Mouse (Mus musculus) forebrain, embryonic 12.5 days (tissue): ENCODE results near the gene Slc39a11. TPM values are rescaled to one million over a fixed set of nuclear protein-coding genes. Genes with fewer than 3 reads are reported as not detected.
"Not testable (repeated sequence)": the region's sequence is repeated elsewhere in the genome, so short reads cannot be mapped to it uniquely, and the experiment has no call there.

ENCODE experiments used
- ATAC-seq: fragments of 200-750 bp; cut with Nextera tagmentation; 2 replicates; pipeline ENCODE4 v1.8.0; 2017; ENCODE audit warnings: moderate TSS enrichment; ENCODE audit not compliant: low FRiP score
- H3K27ac ChIP-seq: fragments of 300-500 bp; sonication (generic); 2 replicates; pipeline ENCODE4 v1.5.1; 2016; ENCODE audit warnings: mild to moderate bottlenecking
- H3K27me3 ChIP-seq: fragments of 300-500 bp; sonication (generic); 2 replicates; pipeline ENCODE4 v1.6.1; 2016; ENCODE audit warnings: mild to moderate bottlenecking
- H3K36me3 ChIP-seq: fragments of 300-500 bp; sonication (generic); replicated peaks from 2 replicates; pipeline ENCODE4 v1.6.1; 2016; ENCODE audit warnings: mild to moderate bottlenecking
- H3K4me1 ChIP-seq: fragments of 300-500 bp; sonication (generic); 2 replicates; pipeline ENCODE4 v1.6.1; 2016
- H3K4me2 ChIP-seq: fragments of 300-500 bp; sonication (generic); 2 replicates; pipeline ENCODE4 v1.6.1; 2016; ENCODE audit warnings: mild to moderate bottlenecking, moderate library complexity
- H3K4me3 ChIP-seq: fragments of 300-500 bp; sonication (generic); replicated peaks from 2 replicates; pipeline ENCODE4 v1.5.1; 2016; ENCODE audit warnings: mild to moderate bottlenecking
- H3K9ac ChIP-seq: fragments of 300-500 bp; sonication (generic); 2 replicates; pipeline ENCODE4 v1.6.1; 2016; ENCODE audit warnings: mild to moderate bottlenecking
- H3K9me3 ChIP-seq: fragments of 300-500 bp; sonication (generic); 2 replicates; pipeline ENCODE4 v1.6.1; 2016
- WGBS: fragments of 180-500 bp; shearing (Covaris S2); methylation state at CpG from one replicate; pipeline ENCODE4 v1.1.7; 2016; 5-methylcytosine and 5-hydroxymethylcytosine counted together
- polyA plus RNA-seq: library from polyadenylated mRNA; unstranded; fragments of >200 nt; fragmentation: Nextera tagmentation; extraction: Ambion mirVana; gene quantifications from 2 replicates; pipeline ENCODE4 v1.2.1, GENCODE M21; 2016

Slc39a11 gene
- polyA plus RNA-seq, 1 experiment from 2014 or later: 25.1 TPM

DNA sequence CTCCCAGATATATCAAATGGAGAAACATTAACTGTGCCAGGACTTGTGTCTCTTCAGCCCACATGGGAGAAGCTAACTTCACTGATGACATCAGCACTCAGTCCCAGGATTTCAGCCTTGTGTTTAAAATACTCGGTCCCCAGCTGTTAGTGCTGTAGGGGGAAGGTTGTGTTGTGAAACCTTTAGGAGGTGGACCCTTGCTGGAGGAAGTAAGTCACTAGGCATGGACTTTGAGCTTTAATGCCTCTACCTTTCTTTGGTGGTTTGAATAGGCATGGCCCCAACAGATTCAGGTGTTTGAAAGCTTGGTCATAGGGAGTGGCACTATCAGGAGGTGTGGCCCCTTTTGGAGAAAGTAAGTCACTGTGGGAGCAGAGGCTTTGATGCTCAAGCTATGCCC is 80.9 kb downstream of the Slc39a11 start:
- Histone ChIP-seq H3K27me3 (peaks cover 8% of the 10 kb centered on the region; the same call in 1 of the 2 replicates), H3K27ac (no peak overlapping the region), H3K4me3 (no peak overlapping the region), H3K4me1 (peaks cover 40% of the 10 kb centered on the region), H3K4me2 (no peak overlapping the region), H3K9ac (no peak overlapping the region), H3K36me3 (no peaks in the 10 kb centered on the region), H3K9me3 (no peaks in the 10 kb centered on the region)
- no peak for ATAC-seq
- WGBS: 97% methylated on average over 1 of the region's 1 CpGs

DNA sequence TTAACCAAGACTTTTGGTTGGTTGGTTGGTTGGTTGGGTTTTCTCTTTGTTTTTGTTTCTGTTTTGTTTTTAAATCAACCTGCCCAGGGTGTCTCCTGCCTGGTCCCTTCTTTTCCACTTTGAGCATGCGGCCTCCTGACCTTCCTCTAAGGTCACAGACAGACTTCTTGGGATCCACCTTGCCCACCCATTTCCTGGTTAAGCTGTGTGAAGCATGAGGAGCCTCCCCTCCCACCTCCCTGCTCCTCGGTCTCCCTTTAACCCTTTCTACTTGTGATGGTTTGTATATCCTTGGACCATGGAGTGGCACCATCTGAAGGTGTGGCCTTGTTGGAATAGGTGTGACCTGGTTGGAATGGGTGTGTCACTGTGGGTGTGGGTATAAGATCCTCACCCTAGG is 82.0 kb downstream of the Slc39a11 start:
- H3K36me3 ChIP-seq, H3K27me3 ChIP-seq, H3K4me2 ChIP-seq, H3K9ac ChIP-seq, H3K27ac ChIP-seq, H3K4me3 ChIP-seq, ATAC-seq, H3K9me3 ChIP-seq: not testable (repeated sequence)
- 96% methylated on average over 2 of the region's 2 CpGs for WGBS
- peaks cover 34% of the 10 kb centered on the region for H3K4me1 ChIP-seq

DNA sequence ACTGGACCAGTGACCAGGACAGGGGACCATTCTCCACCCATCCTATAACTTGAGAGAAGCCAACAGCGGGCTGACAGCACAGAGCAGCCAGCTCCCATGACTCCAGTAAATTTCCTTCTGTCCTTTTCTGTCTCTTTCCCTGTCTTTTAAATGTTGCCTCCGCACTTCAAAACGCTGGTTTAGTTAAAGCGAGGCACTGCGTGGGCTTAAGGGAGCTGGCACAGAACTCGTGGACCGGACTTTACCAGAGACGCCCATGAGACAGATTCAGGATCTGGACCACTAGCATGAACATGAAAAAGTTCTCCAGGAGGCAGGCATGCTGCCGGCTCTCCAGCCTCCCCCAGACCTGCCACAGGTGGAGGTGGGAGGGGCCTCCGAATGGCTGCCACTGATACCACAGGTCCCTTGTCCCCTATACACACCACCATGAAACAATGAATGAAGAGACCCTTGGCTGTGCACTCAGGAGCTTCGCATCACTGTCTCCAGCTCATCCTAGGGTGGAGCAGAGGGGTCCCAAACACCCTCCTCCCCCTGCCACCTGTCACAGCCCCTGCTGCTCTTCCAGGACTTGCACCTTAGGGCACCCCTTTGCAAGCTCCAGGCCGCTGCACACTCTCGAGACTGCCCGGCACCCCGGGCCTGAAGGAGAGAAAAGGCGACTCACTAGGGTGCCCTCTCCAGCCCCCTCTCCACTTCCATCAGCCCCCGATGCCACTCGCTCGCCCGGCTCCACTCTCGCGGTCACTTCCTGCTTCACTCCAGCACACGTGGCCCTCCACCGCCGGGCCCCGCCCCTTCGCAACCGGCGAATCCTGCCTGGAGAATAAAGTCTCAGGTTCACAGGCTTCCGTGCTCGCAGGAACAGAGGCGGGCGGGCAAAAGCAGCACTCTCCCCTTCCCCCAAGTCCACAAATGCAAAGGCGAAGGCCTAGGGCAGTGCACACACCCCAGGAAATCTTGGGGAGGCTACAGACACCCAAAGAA is 84.6 kb downstream of the Slc39a11 start:
- no peak overlapping the region for H3K27ac ChIP-seq
- no peaks in the 10 kb centered on the region for H3K36me3 ChIP-seq
- no peaks in the 10 kb centered on the region for H3K9me3 ChIP-seq
- H3K4me3 ChIP-seq: peak overlapping the region; percentile 63
- peak; percentile 92 for ATAC-seq
- peak overlapping the region; percentile 87 for H3K4me2 ChIP-seq
- peak overlapping the region; percentile 76 for H3K9ac ChIP-seq
- WGBS: 7% methylated on average over 34 of the region's 34 CpGs
- H3K4me1 ChIP-seq: peaks cover 24% of the 10 kb centered on the region
- peaks cover 8% of the 10 kb centered on the region; the same call in 1 of the 2 replicates for H3K27me3 ChIP-seq

DNA sequence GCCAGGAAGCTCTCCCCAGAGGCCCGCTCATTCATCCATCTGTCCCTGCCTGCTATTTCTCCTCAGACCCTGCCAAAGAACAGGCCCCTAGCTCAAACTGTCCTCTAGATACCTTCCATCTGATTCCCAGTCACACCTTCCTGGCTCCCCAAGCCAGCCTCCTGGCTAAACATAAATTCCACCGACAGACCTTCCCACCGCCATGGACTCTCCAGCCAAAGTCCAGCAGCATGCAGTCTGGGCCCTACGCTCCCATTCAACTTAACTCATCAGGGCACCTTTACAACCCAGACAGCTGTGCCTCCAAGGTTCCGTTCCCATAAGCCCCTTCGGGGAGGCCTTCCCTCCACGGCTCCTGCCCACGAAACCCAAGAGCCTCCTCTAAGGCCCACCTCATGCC is 87.6 kb downstream of the Slc39a11 start:
- WGBS: 92% methylated on average over 8 of the region's 8 CpGs
- H3K27ac ChIP-seq: no peak overlapping the region

DNA sequence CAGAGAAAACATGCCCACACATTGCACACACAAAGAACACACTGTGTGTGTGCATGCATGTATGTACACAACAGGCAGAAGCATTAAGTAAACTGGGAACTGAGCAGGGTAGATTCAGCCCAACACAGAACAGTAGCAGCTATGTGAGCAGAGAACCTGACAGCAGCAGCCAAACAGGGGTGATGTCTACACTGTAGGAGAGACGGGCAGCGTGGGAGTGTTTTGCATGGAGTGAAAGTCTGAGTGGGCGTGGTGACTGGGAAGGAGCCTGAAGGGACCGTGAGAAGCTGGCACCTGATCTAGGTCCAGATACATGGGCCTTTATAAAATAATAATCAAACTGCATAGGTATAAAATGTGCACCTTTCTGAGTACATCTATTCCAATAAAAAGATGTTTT is 89.7 kb downstream of the Slc39a11 start:
- H3K9ac ChIP-seq: no peak overlapping the region
- 0 out of 2 replicates have a peak, but pooled peaks cover 3% of the 10 kb centered on the region for H3K36me3 ChIP-seq
- WGBS: 84% methylated on average over 4 of the region's 4 CpGs
- ATAC-seq: no peak
- peaks cover 11% of the 10 kb centered on the region for H3K4me1 ChIP-seq
- H3K9me3 ChIP-seq: no peaks in the 10 kb centered on the region
- no peak overlapping the region for H3K4me2 ChIP-seq
- no peak overlapping the region for H3K27ac ChIP-seq
- H3K4me3 ChIP-seq: no peak overlapping the region
- H3K27me3 ChIP-seq: peaks cover 8% of the 10 kb centered on the region; the same call in 1 of the 2 replicates

More for the DNA sequence above, 87.6 kb downstream of the Slc39a11 start:
- no peak for ATAC-seq
- Histone ChIP-seq H3K4me3 (no peak overlapping the region), H3K4me2 (no peak overlapping the region), H3K9ac (no peak overlapping the region), H3K36me3 (0 out of 2 replicates have a peak, but pooled peaks cover 3% of the 10 kb centered on the region), H3K4me1 (peaks cover 21% of the 10 kb centered on the region), H3K27me3 (peaks cover 8% of the 10 kb centered on the region; the same call in 1 of the 2 replicates), H3K9me3 (no peaks in the 10 kb centered on the region)

DNA sequence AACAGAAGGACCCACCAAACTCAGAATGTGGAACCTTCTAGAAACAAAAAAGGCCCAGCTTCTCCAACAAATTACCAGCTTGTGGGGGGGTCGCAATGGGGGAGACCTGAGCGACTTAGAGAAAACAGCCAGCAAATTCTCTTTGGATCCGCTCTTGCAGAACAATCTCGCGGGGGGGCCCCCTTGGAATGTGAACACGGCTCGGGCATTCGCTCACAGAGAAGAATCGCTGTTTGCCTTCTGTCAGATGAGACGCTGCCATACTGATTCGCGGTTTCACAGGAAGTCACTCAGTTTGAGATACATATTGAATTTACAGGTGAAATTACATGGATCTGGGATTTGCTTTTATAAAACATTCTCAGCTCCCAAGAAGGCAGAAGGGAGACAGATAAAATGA is 91.4 kb downstream of the Slc39a11 start:
- 70% methylated on average over 12 of the region's 12 CpGs for WGBS
- no peak overlapping the region for H3K27ac ChIP-seq
- H3K4me2 ChIP-seq: no peak overlapping the region
- no peaks in the 10 kb centered on the region for H3K4me1 ChIP-seq
- no peak overlapping the region for H3K9ac ChIP-seq
- no peak for ATAC-seq
- no peaks in the 10 kb centered on the region for H3K27me3 ChIP-seq
- H3K36me3 ChIP-seq: 0 out of 2 replicates have a peak, but pooled peaks cover 3% of the 10 kb centered on the region
- no peaks in the 10 kb centered on the region for H3K9me3 ChIP-seq
- no peak overlapping the region for H3K4me3 ChIP-seq

DNA sequence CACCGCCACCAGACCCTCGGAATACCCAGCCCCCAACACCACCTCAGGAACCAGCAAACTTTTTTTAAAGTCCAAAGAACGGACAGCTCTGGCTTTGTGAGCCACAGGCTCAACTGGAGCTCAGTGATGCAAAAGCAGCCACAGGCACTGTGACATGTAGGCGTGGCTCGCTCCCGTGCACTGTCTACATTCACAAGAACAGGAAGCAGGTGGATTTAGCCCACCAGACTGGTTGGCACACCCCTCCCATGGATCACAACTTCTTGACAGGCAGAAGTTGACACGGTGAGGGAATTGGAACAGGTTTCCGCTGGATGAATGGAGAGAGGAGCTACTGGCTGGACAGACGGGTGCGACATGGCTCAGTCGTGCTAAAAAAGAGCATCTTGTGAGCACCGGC is 93.7 kb downstream of the Slc39a11 start:
- H3K4me1 ChIP-seq: peaks cover 15% of the 10 kb centered on the region
- H3K9ac ChIP-seq: no peak overlapping the region
- H3K4me3 ChIP-seq: no peak overlapping the region
- H3K36me3 ChIP-seq: 0 out of 2 replicates have a peak, but pooled peaks cover 3% of the 10 kb centered on the region
- H3K4me2 ChIP-seq: no peak overlapping the region
- no peaks in the 10 kb centered on the region for H3K27me3 ChIP-seq
- no peak for ATAC-seq
- WGBS: 89% methylated on average over 12 of the region's 12 CpGs
- H3K27ac ChIP-seq: no peak overlapping the region
- H3K9me3 ChIP-seq: no peaks in the 10 kb centered on the region

DNA sequence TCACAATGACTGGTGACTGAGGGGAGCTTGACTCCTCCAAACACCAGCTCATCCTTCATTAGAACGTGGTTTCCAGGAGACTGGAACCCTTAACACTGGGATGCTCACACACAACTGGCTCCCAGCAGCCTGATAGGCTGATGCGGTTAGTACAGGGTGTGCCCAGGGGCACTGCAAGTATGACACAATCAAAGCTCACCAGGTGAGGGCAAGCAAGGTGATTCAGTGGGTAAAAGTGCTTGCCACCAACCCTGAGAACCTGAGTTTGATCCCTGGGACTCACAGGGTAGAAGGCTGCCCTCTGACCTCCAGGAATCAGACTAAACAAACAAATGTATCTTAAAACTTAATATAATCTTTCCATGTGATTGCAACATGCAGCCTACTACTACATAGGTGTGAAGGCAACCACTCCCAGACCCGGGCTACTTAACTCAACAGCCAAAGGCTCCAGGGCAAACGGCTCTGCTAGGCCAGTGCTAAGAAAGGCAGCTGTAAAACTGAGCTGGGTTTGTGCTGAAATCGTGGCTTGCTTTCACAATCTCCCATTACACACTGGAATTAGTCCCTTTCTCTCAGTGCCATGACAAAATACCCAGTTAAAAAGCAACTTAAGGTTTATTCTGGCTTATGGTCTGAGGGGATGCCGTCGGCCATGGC is 95.0 kb downstream of the Slc39a11 start:
- H3K4me1 ChIP-seq: peaks cover 15% of the 10 kb centered on the region
- no peak overlapping the region for H3K4me2 ChIP-seq
- no peak for ATAC-seq
- no peak overlapping the region for H3K9ac ChIP-seq
- H3K27ac ChIP-seq: peak overlapping the region; percentile 31; the same call in 1 of the 2 replicates
- H3K36me3 ChIP-seq: no peaks in the 10 kb centered on the region
- H3K27me3 ChIP-seq: no peaks in the 10 kb centered on the region
- 90% methylated on average over 7 of the region's 7 CpGs for WGBS
- H3K9me3 ChIP-seq: no peaks in the 10 kb centered on the region
- no peak overlapping the region for H3K4me3 ChIP-seq

DNA sequence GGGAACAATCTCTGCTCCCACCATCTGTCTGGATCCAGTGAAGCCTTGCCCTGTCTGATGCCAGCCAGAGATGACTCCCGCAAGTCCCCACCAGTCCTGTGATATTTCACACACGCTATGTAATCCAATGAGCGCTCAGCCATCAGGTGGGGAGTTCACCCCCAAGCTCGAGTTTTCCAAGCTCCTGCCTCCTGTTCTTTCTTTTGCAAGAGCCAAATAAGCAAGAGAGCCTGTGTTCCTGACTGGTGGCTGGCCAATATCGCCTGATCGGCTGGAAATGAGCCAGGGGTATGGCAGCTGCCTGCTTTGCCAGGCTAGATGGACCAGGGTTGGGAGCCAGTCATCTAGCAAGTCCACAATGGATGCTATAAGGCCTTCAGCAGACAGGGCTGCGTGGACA is 95.7 kb downstream of the Slc39a11 start:
- H3K4me3 ChIP-seq: no peak overlapping the region
- H3K27ac ChIP-seq: no peak overlapping the region
- H3K9ac ChIP-seq: no peak overlapping the region
- H3K9me3 ChIP-seq: no peaks in the 10 kb centered on the region
- H3K36me3 ChIP-seq: no peaks in the 10 kb centered on the region
- peaks cover 15% of the 10 kb centered on the region for H3K4me1 ChIP-seq
- 88% methylated on average over 7 of the region's 7 CpGs for WGBS
- ATAC-seq: no peak
- no peak overlapping the region for H3K4me2 ChIP-seq
- H3K27me3 ChIP-seq: no peaks in the 10 kb centered on the region

DNA sequence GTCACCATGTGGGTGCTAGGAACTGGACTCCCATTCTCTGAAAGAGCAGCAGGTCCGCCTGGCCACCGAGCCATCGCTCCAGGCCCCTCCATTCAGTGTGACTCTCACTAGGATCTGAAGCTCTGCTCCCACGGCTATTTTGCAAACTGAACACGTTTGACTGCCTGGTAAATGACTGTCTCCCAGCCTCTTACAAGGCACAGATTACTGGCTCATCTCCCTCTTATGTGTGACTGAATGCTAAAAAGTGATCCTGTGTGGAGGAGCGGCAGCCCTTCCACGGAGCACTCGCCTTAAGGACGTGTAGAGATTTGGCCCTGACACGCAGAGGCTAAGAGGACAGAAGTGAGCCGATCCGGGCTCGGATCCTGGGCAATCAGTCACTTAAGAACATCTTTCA is 96.3 kb downstream of the Slc39a11 start:
- ATAC-seq: no peak
- WGBS: 89% methylated on average over 13 of the region's 13 CpGs

DNA sequence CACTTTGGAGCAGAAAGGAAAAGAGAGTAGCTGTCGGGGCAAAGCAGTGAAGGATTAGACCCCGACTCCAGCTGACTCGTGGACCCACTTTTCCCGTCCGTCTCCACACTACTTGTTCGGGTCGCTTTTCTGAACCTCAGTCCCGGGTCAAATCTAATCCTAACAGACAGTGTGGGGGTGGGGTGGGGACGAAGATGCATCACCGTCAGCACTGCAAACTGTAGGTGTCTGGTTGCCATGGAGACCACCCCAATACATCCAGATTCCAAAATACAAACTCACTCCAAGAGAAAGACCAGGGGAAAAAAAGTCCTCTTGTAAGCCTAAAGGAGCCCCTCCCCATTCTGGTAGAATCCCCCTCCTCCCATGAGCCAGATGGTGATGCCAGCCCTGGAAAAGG is 97.3 kb downstream of the Slc39a11 start:
- no peak overlapping the region for H3K4me3 ChIP-seq
- no peak overlapping the region for H3K4me2 ChIP-seq
- 69% methylated on average over 10 of the region's 10 CpGs for WGBS
- H3K9me3 ChIP-seq: no peaks in the 10 kb centered on the region
- no peak for ATAC-seq
- no peak overlapping the region for H3K9ac ChIP-seq
- H3K27ac ChIP-seq: no peak overlapping the region
- no peaks in the 10 kb centered on the region for H3K27me3 ChIP-seq
- H3K4me1 ChIP-seq: peaks cover 15% of the 10 kb centered on the region
- H3K36me3 ChIP-seq: no peaks in the 10 kb centered on the region

More for the DNA sequence above, 96.3 kb downstream of the Slc39a11 start:
- peak overlapping the region; percentile 19; the same call in 1 of the 2 replicates for H3K27ac ChIP-seq
- no peak overlapping the region for H3K4me3 ChIP-seq
- no peak overlapping the region for H3K9ac ChIP-seq
- H3K27me3 ChIP-seq: no peaks in the 10 kb centered on the region
- H3K4me2 ChIP-seq: no peak overlapping the region
- no peaks in the 10 kb centered on the region for H3K9me3 ChIP-seq
- H3K36me3 ChIP-seq: no peaks in the 10 kb centered on the region
- peaks cover 15% of the 10 kb centered on the region for H3K4me1 ChIP-seq

DNA sequence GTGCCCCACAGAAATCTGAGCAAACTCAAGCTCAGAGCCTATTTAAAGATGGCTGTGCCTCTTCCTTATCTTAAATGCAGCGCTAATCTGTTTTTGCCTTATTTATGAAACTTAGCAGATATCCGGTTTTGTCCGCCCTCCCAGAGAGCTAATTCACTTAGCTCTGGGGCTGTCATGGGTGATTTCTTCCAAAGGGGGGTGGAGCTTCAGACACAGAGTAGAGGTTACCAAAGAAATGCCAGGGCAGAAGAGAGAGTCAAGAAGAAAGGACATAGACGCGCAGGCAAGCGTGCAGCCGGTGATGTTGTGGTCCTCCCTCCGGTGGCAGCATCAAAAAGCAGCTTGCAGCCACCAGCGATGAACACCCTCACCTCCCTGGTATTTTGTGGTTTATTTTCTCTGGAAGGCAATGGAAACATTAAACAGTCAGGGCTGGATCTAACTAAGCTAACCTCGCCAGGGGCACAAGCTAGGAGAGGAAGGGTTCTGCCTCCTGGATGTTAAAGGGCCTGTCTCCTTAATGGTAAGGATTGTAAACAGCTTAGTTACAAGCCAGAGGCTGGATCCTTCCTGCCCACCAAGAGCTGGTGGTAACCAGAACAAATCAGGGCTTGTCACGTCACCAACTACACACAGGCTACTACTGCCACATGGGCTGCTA is 103.5 kb downstream of the Slc39a11 start:
- Histone ChIP-seq H3K4me2 (no peak overlapping the region), H3K27me3 (no peaks in the 10 kb centered on the region), H3K36me3 (no peaks in the 10 kb centered on the region), H3K27ac (no peak overlapping the region), H3K4me3 (no peak overlapping the region), H3K4me1 (peaks cover 3% of the 10 kb centered on the region; the same call in 1 of the 2 replicates), H3K9me3 (no peaks in the 10 kb centered on the region; the same call in 1 of the 2 replicates), H3K9ac (no peak overlapping the region)
- WGBS: 85% methylated on average over 11 of the region's 11 CpGs
- no peak for ATAC-seq
